8 mouse cellular contexts compared by ENCODE assay signal in genomic region chr4:119157186-119157585, GRCm38 (mm10). TPM values are rescaled to one million over a fixed set of nuclear protein-coding genes. Genes with fewer than 3 reads are reported as not detected.
DNase-seq lines count a peak whose midpoint lies in the region; ATAC-seq lines count a peak whose summit lies in the region.

No protein-coding gene starts in this region.

- DNase-seq in hindbrain, embryonic 10.5 days (ENCODE audit: low spot score) = peak; percentile 59
- peak; percentile 73 for DNase-seq in urinary bladder, postnatal 25 days (ENCODE audit: low spot score)
- DNase-seq in urinary bladder, postnatal 4 days (ENCODE audit: low spot score in 2 of 2) = no peak
- DNase-seq in c-Kit-positive CD71-negative TER-119-negative erythroid progenitor cells, embryonic 14.5 days (ENCODE audit: low read depth) = peak; percentile 68
- DNase-seq in induced T-regulatory cell, adult 2 months (ENCODE audit: low read depth) = peak; percentile 81
- DNase-seq in Muller cell, postnatal 12 days (ENCODE audit: inconsistent ontology term) = no peak

- H3K9ac ChIP-seq in hindbrain, embryonic 12.5 days = no peak overlapping the region

- H3K9me3 ChIP-seq in hindbrain, embryonic 10.5 days = no peaks in the 10 kb centered on the region
- H3K9me3 ChIP-seq in hindbrain, embryonic 12.5 days (replicated peaks) = no peaks in the 10 kb centered on the region

- H3K4me2 ChIP-seq in hindbrain, embryonic 12.5 days (replicated peaks) = no peak overlapping the region

- no peak overlapping the region for H3K4me3 ChIP-seq in hindbrain, embryonic 10.5 days
- no peak overlapping the region for H3K4me3 ChIP-seq in hindbrain, embryonic 12.5 days

- no peaks in the 10 kb centered on the region for H3K27me3 ChIP-seq in hindbrain, embryonic 10.5 days (ENCODE audit: insufficient read depth, poor library complexity, severe bottlenecking)
- H3K27me3 ChIP-seq in hindbrain, embryonic 12.5 days = no peaks in the 10 kb centered on the region

- no peaks in the 10 kb centered on the region for H3K36me3 ChIP-seq in hindbrain, embryonic 10.5 days
- no peaks in the 10 kb centered on the region for H3K36me3 ChIP-seq in hindbrain, embryonic 12.5 days

- no peak overlapping the region for H3K27ac ChIP-seq in hindbrain, embryonic 10.5 days
- H3K27ac ChIP-seq in hindbrain, embryonic 12.5 days = no peak overlapping the region

- H3K4me1 ChIP-seq in hindbrain, embryonic 10.5 days (replicated peaks) = no peaks in the 10 kb centered on the region
- no peaks in the 10 kb centered on the region for H3K4me1 ChIP-seq in hindbrain, embryonic 12.5 days

- 37% methylated on average over 2 of the region's 2 CpGs for WGBS in hindbrain, embryonic 10.5 days
- WGBS in hindbrain, embryonic 12.5 days = 36% methylated on average over 2 of the region's 2 CpGs

- ATAC-seq in hindbrain, embryonic 12.5 days (ENCODE audit: low FRiP score) = no peak
- peak; percentile 44 for ATAC-seq in megakaryocyte-erythroid progenitor cell, adult 5-6 weeks (replicated peaks; ENCODE audit: low FRiP score, low TSS enrichment, poor library complexity, severe bottlenecking)

RNA-seq across cellular contexts. Expression of gene Zfp691, which starts 16.8 kb away (rescaled TPM):
- polyA plus RNA-seq in hindbrain, embryonic 10.5 days (2016; fragmentation: Nextera tagmentation; extraction: Ambion mirVana) = 10.0 and 11.0 TPM in 2 replicates
- polyA plus RNA-seq in hindbrain, embryonic 12.5 days (2016; fragmentation: Nextera tagmentation; extraction: Ambion mirVana) = 7.3 and 9.7 TPM in 2 replicates
- total RNA-seq in megakaryocyte-erythroid progenitor cell, adult 5-6 weeks (2014; fragmentation: Nextera tagmentation) = 44.4 and 47.3 TPM in 2 replicates
- total RNA-seq in megakaryocyte-erythroid progenitor cell, adult 5-6 weeks (2017) = 6.5 and 8.1 TPM in 2 replicates

RNA-seq across cellular contexts. Expression of gene Ermap, which starts 32.6 kb away (rescaled TPM):
- 7.0 and 12.1 TPM in 2 replicates for polyA plus RNA-seq in hindbrain, embryonic 10.5 days (2016; fragmentation: Nextera tagmentation; extraction: Ambion mirVana)
- polyA plus RNA-seq in hindbrain, embryonic 12.5 days (2016; fragmentation: Nextera tagmentation; extraction: Ambion mirVana) = 7.4 and 7.9 TPM in 2 replicates
- total RNA-seq in megakaryocyte-erythroid progenitor cell, adult 5-6 weeks (2014; fragmentation: Nextera tagmentation) = 505 and 531 TPM in 2 replicates
- total RNA-seq in megakaryocyte-erythroid progenitor cell, adult 5-6 weeks (2017) = 220 and 292 TPM in 2 replicates

RNA-seq across cellular contexts. Expression of gene Svbp, which starts 37.9 kb away (rescaled TPM):
- 149 and 182 TPM in 2 replicates for polyA plus RNA-seq in hindbrain, embryonic 10.5 days (2016; fragmentation: Nextera tagmentation; extraction: Ambion mirVana)
- 193 and 195 TPM in 2 replicates for polyA plus RNA-seq in hindbrain, embryonic 12.5 days (2016; fragmentation: Nextera tagmentation; extraction: Ambion mirVana)
- 107 and 124 TPM in 2 replicates for total RNA-seq in megakaryocyte-erythroid progenitor cell, adult 5-6 weeks (2014; fragmentation: Nextera tagmentation)
- total RNA-seq in megakaryocyte-erythroid progenitor cell, adult 5-6 weeks (2017) = 47.7 and 52.9 TPM in 2 replicates

RNA-seq across cellular contexts. Expression of gene Slc2a1, which starts 48.7 kb away (rescaled TPM):
- 153 and 228 TPM in 2 replicates for polyA plus RNA-seq in hindbrain, embryonic 10.5 days (2016; fragmentation: Nextera tagmentation; extraction: Ambion mirVana)
- 103 and 112 TPM in 2 replicates for polyA plus RNA-seq in hindbrain, embryonic 12.5 days (2016; fragmentation: Nextera tagmentation; extraction: Ambion mirVana)
- total RNA-seq in megakaryocyte-erythroid progenitor cell, adult 5-6 weeks (2014; fragmentation: Nextera tagmentation) = 0.98 and 2.6 TPM in 2 replicates
- 2.1 and 5.0 TPM in 2 replicates for total RNA-seq in megakaryocyte-erythroid progenitor cell, adult 5-6 weeks (2017)

Comparison
In these comparisons a context has a peak if more than half of its experiments do, and no peak if none do; other contexts are left out.
1. DNase-seq: peak in hindbrain, embryonic 10.5 days (single experiment), urinary bladder, postnatal 25 days (single experiment), c-Kit-positive CD71-negative TER-119-negative erythroid progenitor cells, embryonic 14.5 days (single experiment) and induced T-regulatory cell, adult 2 months (single experiment); none in urinary bladder, postnatal 4 days (0 of 2) and Muller cell, postnatal 12 days (single experiment).